Mouse (Mus musculus) ovary, postnatal 36 days (tissue): ENCODE measurements at regions not wholly inside any gene's neighbourhood (a gene's known extent, or its start where the extent isn't known, plus 50 kb on each side); places are given as distances from the start of the nearest gene placed in this dataset.
"Not testable (repeated sequence)": the region's sequence is repeated elsewhere in the genome, so short reads cannot be mapped to it uniquely, and the experiment has no call there.

ENCODE experiments used
- DNase-seq: peaks from one replicate; pipeline ENCODE4 v3.0.0; 2022; ENCODE audit warnings: low spot score, mixed read lengths

DNA sequence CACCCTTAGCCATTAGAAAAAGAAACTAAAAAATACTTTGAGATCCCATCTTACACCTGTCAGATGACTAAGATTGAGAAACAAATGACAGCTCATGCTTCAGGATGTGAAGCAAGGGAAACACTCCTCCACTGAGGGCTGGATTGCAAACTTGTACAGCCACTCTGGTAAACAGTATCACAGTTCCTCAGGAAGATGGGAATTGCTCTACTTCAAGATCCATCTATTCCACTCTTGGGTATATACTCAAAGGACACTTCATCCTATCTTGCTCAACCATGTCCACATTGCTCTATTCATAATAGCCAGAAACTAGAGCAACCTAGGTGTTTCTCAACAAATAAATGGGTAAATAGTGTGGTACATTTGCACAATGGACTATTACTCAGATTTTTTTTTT is 241.2 kb downstream of the Snx19 start:
- no peak for DNase-seq

DNA sequence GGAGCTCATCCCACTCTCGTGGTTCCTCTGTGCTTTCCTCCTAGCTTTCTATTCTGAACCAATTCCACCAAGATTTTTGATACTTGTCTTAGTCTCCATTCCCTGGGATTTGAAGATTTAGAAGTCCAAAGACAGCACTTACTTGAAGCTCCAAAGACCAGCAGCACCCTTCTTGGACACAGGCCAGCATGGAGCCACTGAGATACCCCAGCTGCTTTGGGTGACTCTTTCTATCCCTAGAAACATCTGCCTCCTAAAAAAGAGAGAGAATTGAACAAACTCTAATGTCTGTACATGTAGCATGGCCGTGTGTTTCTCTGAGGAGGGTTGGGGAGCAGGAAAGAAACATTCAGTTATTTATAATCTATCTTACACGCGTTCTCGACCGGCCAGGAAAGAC is 235.5 kb downstream of the Snx19 start:
- DNase-seq = no peak

DNA sequence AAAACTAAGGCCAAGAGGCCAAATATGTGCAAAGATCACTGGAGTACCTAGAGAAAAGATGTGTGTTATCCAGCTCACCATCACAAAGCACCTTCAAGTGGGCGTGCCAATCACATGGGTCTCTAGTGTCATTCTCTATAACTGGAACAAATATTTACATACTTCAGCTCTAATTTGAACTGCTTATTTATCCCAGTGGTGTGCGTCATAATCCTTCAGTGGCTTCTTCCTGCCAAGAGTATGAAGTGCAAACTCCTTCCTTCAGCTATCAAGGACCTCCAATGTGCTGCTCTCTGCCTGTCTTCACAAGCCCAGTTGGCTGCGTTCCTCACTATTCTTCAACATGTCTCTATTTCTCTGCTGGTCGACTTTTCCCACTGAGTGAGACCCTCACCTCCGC is 227.1 kb downstream of the Snx19 start:
- no peak for DNase-seq

DNA sequence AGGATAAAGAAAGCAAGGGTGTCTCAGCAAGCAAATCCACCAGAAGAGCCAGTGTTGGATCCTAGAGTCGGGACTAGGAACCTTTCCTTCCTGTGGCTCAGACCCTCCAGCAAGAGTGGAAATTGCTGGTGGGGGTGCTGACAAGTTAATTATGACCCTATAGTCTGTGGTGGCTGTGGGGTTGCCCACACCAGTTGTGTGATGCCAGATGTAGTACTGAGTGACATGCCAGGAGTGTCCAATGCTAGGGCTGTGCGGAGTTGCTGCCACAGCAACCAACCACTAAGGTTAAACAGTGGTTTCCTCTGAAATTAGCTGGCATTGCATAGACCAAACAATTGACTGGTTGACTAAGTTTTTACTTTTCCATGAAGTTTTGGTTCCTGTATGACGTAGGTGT is 226.3 kb downstream of the Snx19 start:
- DNase-seq = no peak

DNA sequence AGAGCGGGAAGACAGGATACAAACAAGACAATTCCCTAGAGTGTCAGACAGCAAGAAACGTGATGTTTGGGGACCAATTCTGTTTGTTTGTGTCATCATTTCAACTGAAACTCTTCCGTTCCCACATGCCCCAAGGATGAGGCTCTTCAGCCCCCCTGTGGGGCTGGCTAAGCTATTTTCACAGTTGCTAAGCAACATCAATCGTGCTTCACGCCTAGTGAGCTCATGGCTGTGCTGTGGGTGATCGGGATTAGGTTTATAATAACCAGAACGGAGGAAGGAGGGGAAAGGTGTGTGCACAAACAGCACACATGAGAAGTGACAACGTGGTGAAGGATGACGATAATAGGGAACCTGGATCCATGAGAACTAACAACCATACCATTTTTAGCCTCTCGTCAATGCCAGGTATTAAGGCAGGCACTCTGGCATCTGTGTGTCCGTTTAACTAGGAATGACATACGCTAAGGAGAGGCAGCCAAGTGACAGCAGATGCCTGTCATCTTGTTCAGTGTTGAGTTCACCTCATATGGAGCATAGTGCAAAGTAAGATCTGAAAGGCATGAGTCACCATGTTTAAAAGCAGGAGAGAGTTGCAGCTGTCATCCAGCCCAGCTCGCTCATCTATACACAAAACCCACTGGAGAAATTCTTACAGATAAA is 222.6 kb downstream of the Snx19 start:
- no peak for DNase-seq

DNA sequence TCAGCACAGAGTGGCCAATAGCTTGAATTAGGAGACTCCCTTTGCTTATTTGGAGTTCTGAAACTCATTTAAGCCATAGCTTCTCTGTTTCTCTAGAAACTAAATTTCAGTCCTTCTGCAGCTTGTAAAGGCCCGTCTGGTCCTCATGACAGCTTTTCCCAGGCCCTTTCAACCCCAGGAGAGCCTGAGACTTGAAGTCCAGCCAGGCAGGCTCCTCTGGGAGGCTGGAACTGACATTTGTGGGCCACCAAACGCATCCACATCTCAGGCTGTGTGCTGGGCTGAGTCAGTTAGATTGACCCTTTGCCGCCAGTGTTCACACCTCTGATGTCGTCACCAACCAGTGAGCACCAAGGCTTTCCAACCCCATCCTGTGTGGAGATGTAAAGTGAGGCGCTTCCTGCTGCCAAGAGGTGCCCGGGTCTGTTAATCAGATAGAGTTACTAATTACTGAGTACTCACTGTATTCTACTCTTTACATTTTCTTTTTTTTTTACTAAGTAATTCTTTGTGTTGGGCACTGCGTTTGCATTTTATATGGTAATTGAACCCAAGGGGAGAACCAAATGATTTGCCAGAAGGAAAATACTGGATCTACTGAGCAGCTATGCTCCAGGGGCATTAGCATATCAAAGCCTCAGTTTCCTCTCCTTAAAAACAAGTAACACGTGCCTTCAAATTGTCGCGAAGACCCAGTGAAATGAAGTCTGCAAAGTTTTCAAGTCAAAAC is 207.0 kb downstream of the Snx19 start:
- DNase-seq = no peak

DNA sequence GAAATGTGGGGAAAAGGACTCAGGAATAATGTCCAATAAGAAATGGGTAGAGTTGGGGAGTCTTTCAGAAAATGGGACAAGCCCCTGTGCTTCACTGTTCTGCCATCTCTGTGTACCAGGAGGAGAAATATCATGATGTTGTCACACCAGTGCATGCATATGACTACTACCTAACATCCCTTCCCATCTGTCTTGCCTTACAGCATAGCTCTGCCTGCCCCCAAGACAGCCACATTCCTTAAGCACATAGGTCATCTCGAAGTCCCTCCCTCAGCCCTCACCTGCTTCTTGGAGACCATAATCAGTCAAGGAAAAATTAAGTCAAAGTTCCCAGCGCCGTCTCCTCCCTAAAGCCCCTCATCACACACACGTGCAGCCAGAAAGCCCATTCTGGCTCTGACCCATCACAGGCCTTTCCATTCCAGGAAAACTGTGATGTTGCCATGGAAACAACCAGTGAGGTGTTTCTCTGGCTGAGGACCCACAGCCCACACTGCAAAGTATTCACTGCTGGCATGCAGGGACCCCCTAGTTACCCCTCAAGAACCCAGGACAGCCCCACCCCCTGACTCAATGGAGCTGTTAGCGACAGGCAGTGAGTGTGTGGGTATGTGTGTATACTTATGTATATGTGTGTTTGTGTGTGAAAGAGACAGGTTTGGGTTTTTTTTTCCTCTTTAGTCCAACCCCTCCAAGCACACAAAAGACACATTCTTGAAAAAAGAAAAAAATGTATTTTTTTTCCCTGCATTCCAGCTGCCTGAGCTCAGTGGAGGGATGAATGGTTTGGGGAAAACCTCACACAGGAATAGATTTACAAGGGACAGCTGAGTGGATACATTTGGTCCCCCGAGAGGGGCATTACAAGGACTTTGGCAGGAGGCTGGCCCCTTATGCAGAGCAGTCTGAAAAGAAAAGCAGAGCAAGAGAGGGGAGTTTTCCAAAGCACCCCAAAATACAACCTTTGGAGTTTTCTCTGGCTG is 205.5 kb downstream of the Snx19 start:
- no peak for DNase-seq

DNA sequence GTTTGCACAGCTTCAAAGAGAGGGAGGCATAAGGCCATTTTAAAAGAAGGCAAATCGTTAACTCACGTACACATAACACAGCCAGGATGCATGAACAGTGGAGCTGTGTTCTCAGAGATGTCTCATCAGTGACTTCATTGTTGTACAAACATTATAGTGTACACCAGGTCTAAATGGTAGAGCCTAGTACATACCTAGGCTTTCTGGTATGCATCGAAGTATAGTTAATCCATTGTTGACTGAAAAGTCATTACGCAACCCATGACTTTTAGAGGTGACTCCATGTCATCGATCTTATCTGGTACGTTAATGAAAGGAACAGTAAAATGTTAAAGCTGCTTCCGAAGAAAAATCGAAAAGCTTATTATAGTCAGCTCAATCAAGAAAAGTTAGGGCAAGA is 198.7 kb downstream of the Snx19 start:
- DNase-seq = no peak

DNA sequence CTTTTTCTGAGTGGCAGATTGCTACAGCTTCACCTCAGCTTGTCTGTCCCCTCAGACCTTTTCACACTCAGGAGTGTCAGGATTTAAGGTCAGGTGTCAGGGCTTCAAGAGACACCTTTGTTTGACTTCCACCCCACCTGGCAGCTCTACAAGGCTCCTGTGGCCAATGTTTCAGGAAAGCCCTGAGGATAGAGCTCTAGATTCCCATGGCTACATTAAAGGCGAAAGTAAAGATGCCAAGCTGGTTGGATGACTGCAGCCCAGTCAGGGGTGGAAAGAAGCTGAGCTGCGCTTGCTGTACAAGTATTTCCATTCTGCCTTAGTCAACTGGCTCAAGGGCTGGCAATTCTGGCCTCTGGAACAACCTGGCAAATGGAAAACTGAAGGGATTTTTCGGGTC is 198.2 kb downstream of the Snx19 start:
- DNase-seq = no peak

DNA sequence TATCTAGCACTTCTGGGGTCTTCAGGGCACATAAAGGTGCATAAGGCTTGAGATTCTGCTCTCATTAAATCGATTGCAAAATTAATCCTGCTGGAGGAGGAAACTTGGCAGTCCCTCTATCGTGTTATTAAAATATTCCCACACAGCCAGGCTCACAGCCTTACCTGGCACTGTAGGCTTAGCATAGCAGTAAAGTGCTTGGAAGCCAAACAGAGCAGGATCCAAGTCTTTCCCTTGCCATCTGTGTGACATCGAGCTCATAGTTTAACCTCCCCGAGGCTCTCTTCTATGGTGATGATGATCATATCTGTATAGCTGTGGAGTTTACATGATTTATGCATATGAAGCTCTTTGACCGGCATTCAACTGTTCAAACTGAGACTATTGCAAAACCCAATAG is 197.6 kb downstream of the Snx19 start:
- DNase-seq = no peak

DNA sequence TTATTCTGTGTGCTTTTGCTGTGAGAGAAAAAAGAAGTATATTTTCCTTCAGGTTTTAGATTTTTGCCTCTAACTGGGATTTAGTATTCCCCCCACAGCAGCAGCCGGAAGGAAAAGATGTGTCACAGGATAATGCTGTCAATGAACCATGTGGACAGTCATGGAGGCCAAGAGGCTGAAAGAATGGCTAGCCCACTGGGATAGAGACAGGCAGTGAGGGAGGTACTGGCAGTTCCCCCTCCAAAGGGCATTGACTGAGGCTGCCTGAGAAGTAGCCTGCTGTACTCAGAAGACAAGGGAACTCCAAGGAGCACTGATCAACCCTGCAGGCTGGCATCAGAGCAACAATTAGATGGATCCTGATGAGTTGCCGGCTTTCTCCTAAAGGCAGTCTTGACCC is 192.4 kb downstream of the Snx19 start:
- DNase-seq = no peak

DNA sequence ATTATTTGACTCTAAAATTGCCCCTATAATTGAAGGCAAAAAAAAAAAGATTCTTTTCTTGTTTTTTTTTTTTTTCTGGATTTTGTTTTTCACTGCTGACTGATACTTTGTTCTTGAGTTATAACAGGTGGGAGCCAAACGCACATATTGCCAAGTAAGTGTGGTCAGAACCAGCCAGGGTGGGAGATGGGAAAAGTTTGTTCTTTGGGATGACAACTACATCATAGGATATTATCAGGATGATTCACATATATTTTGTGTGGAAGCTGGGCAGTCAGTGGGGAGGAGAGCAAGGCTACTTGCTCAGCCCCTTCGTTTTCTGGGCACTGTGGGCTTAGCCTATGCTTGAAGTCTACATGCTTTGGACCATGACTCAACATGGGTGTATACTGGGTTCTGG is 191.3 kb downstream of the Snx19 start:
- DNase-seq = no peak

DNA sequence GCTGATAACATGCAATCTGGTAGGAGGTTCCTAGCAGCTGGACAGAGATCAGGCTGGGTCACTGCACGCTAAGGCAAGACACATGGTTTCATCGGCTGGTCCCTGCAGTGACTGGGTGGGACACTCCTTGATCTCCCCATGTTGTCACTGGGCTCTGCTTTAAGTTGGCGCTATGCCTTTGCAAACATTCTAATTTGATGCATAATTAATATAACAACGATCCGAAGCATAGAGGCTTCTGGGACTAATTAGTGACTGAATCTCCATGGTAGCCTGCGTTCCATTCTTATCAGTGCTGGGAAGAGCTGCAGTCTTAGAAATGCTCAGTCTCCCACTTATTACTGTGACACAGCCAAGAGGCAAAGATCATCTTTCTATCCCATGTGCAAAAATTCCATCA is 186.8 kb downstream of the Snx19 start:
- peak; percentile 7 for DNase-seq

DNA sequence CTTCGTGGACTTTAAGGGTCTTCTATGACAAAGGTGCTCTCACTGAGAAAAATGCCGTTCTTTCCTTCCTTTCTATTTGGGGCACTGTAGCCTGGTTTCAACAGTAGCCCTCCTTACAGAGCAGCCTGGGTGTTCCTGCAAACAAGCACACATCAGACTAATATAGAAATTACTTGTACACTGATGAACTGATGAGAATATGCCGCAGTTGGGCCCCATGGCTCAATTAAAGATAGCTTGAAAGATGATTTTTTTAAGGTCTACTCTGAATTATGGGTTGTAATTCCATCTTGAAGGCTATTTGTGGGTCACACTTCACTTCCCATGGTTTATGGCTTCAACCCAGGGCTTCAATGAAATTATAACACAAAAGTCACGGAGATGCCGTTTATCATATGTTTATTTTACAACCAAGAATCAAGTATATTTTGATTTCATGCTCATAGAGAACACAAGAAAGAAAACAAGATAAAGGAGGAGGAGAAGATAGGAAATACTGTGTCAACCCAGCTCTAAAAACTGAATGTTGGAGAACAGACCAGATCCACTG is 186.2 kb downstream of the Snx19 start:
- no peak for DNase-seq

DNA sequence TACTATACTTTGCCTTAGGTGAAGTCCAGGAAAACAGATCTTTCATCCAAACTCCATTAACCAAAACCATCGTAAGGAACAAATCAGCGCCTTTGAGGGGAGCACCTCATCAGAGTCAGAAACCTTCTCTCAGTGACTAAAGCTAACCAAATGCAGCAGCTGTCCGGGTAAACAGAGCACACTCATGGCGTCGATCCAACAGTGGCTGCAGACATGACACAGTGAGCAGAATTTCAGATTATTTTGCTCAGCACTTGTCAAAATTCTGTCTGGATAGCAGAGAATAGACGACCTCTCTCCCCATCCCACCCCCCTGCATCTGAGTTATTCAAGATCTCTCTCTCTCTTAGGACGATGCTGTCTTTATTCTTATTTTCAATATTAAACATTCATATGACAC is 183.4 kb downstream of the Snx19 start:
- DNase-seq = no peak

DNA sequence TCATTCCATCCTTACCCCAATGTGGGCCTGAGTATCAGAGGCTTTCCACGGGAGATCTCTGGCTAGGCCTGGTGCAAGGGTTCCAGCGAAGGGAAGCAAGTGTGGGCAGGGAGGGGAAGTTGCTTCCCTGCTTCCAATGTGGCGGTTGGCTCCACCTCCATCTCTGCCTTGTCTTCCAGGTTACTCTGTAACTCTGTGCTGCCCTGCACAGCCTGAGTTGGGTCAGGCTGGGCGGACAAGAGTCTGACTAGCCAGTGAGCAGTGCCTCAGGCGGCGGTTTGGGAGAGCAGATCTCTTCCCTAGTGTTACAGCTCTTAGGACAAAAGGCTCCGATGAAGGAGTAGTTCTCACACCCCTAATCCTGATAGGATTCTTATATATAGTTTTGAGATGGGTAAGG is 172.8 kb downstream of the Snx19 start:
- DNase-seq = no peak

DNA sequence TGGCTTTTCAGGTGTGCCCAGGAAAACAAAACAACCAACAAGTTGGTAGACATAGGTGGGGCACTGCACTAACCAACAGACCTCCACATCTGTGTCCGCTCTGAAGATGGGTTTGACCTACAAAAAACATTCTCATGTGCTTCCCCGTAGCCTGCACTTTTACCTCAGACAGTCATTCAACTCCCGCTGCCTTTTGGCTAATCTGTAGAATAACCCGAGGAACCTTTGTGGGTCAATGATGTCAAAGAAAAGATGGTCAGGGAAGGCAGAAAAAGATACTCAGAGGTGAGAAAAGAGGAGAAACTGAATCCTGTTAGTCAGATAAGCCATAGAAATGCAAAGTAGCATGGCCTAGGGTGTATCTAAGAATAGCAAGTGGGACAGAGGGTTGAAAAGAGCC is 170.8 kb downstream of the Snx19 start:
- no peak for DNase-seq

DNA sequence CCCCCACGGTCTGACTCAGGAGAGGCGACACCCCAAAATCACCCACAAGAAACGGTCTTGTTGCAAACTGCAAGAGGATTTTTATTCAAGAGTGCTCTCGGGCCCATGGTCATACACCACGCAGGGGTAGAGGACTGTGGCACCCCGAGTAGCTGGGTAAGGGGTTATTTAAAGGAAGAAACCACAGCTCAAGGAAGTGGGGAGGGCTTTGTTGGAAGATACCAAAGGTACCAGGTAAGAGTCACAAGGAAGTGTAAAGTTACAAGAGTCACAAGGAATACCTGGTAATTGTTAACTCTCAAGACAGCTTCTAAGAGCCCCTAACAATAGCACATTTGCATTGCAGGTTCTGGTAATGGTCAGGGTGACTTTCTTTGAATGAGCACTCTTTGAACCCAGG is 170.2 kb downstream of the Snx19 start:
- not testable (repeated sequence) for DNase-seq

DNA sequence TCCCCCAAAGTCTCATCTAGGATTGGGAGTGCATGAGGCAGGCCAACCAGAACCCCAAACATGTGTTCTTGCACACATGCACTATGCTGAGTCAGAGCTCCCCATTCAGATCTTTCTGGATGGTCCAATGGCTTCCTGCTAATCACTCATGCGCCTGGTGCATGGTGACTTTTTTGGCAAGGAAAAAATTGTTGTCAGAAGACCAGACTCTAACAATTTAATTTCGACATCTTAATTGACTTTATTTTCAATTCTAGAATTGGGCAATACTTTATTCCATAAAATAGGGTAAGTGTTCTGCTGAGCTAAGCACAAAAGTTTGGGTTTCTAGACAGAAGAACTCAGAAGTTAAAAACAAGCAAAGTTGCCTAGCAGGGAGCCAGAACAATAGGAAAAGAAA is 165.7 kb downstream of the Snx19 start:
- DNase-seq = no peak

DNA sequence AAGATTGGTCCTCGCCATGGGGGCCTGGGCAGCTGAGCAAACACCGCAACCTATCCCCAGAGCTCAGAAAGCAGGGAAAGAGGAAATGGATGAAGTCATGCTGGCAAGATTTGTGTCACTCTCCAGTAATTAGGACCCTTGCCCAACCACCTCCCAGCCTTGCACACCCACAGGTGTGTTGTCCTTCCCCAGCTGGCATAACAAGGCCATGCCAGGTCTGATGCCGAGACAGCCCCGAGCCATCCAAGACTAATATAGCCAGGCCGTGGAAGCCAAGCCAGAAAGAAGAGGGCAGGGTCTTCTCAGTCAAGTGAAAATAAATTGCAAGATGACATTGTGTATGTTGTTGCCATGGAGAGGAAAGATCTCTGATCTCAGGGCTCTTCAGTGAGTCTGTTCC is 164.3 kb downstream of the Snx19 start:
- DNase-seq = no peak

DNA sequence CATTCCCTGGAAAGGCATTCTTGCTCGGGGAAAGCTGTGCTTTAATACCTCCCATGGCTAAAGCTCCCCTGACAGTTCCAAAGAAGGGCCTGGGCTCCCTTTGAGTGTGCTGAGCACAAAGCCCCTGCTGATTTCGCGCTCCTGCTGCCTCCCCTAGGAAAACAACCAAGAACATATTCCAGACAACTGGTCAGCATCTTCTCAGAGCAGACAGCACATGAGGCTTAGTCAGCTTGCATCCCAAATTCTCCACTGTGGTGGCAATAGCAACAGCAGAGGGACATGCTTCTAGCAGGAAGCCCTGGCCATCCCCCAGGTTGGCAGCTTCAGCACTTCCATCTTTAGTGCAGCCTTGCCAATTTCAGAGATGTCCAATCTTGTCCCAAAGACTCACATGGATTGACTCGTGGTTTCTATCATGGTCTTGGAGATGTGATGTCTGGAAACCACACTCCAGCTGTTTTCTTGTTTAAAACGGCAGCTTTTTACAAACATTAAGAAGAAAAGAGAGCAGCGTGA is 163.8 kb downstream of the Snx19 start:
- DNase-seq = no peak

DNA sequence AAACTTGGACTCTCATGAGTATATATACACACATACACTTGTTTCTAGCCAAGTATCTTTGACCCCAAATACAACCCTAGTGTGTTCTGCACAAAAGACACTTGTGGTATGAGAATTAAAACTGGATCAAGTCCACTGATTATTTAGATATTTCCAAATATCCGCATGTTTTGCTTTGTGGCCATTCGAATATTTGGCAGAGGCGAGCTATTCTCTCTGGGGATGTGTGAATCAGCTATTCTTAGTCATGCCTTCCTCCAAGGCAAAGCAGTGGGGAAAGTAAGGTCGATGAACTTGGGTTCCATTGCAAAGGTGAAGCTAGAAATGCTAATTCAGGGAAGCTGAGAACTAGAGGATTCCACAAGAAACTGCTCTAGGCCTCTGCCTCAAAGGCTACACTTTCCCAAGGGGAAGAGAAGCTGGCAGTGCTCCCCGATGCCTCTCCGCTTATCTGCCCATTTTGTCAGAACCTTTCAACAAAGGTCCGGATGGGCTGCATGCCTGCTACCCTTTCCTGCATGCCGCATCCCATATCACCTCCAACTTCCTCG is 154.4 kb downstream of the Snx19 start:
- no peak for DNase-seq
